Mouse (Mus musculus) lung, postnatal 0 days (tissue): ENCODE measurements around the gene Trpv3. TPM values are rescaled to one million over a fixed set of nuclear protein-coding genes. Genes with fewer than 3 reads are reported as not detected.

ENCODE experiments used
- ATAC-seq: fragments of 200-750 bp; cut with Nextera tagmentation; 2 replicates; pipeline ENCODE4 v1.8.0; 2017; ENCODE audit warnings: moderate library complexity
- DNase-seq: peaks from one replicate; pipeline ENCODE4 v3.0.0-alpha.2; 2016; ENCODE audit warnings: low spot score
- H3K27ac ChIP-seq: fragments of 300-500 bp; sonication (generic); 2 replicates; pipeline ENCODE4 v1.5.1; 2014; ENCODE audit warnings: antibody characterized with exemption, mild to moderate bottlenecking, low read length, mixed read lengths
- H3K27me3 ChIP-seq: fragments of 300-500 bp; sonication (generic); replicated peaks from 2 replicates; pipeline ENCODE4 v1.6.1; 2014; ENCODE audit warnings: low read length, mixed read lengths; ENCODE audit not compliant: insufficient read depth
- H3K36me3 ChIP-seq: fragments of 300-500 bp; sonication (generic); 2 replicates; pipeline ENCODE4 v1.6.1; 2014; ENCODE audit warnings: low read length, mixed read lengths; ENCODE audit not compliant: insufficient read depth
- H3K4me1 ChIP-seq: fragments of 300-500 bp; sonication (generic); 2 replicates; pipeline ENCODE4 v1.6.1; 2014; ENCODE audit warnings: antibody characterized with exemption, low read depth, low read length, mixed read lengths; ENCODE audit not compliant: insufficient read depth
- H3K4me2 ChIP-seq: fragments of 300-500 bp; sonication (generic); replicated peaks from 2 replicates; pipeline ENCODE4 v1.6.1; 2014; ENCODE audit warnings: low read depth, mild to moderate bottlenecking, low read length, moderate library complexity, mixed read lengths
- H3K4me3 ChIP-seq: fragments of 300-500 bp; sonication (generic); 2 replicates; pipeline ENCODE4 v1.5.1; 2014; ENCODE audit warnings: low read depth, low read length
- H3K9ac ChIP-seq: fragments of 300-500 bp; sonication (generic); replicated peaks from 2 replicates; pipeline ENCODE4 v1.6.1; 2014; ENCODE audit warnings: low read depth, mild to moderate bottlenecking
- H3K9me3 ChIP-seq: fragments of 300-500 bp; sonication (generic); 2 replicates; pipeline ENCODE4 v1.6.1; 2016; ENCODE audit warnings: low read length, mixed read lengths
- CTCF ChIP-seq: IDR thresholded peaks from 2 replicates; pipeline ENCODE4 v1.5.1; 2016; ENCODE audit warnings: antibody characterized with exemption, mild to moderate bottlenecking
- EP300 ChIP-seq: IDR thresholded peaks from 2 replicates; pipeline ENCODE4 v1.6.1; 2016; ENCODE audit warnings: antibody characterized with exemption, mild to moderate bottlenecking, control low read depth
- WGBS: fragments of 180-500 bp; shearing (Covaris S2); extraction: QIAGEN DNeasy Blood & Tissue Kit; methylation state at CpG from one replicate; pipeline ENCODE4 v1.1.7; 2014; 5-methylcytosine and 5-hydroxymethylcytosine counted together
- polyA plus RNA-seq: library from polyadenylated mRNA; unstranded; fragments of >200 nt; fragmentation: Nextera tagmentation; extraction: Ambion mirVana; gene quantifications from 2 replicates; pipeline ENCODE4 v1.2.1, GENCODE M21; 2015

The Trpv3 gene
- polyA plus RNA-seq, 1 experiment from 2014 or later: 0.11 TPM

GRCm38 (mm10) chr11:73230081-73230480 is 37.1 kb upstream of the Trpv3 start:
- Histone ChIP-seq H3K9ac (no peak overlapping the region), H3K27ac (no peak overlapping the region), H3K9me3 (no peaks in the 10 kb centered on the region), H3K4me2 (no peak overlapping the region), H3K27me3 (no peaks in the 10 kb centered on the region), H3K4me3 (no peak overlapping the region), H3K36me3 (no peaks in the 10 kb centered on the region), H3K4me1 (no peaks in the 10 kb centered on the region)
- ATAC-seq (no peak), DNase-seq (no peak)
- WGBS: 77% methylated on average over 5 of the region's 5 CpGs
- TF ChIP-seq EP300 (no peak), CTCF (no peak)

GRCm38 (mm10) chr11:73232513-73232912 is 34.7 kb upstream of the Trpv3 start:
- WGBS: 42% methylated on average over 2 of the region's 2 CpGs
- Histone ChIP-seq H3K27ac (no peak overlapping the region), H3K4me1 (no peaks in the 10 kb centered on the region), H3K9ac (no peak overlapping the region), H3K9me3 (no peaks in the 10 kb centered on the region), H3K36me3 (no peaks in the 10 kb centered on the region), H3K4me2 (no peak overlapping the region), H3K27me3 (no peaks in the 10 kb centered on the region), H3K4me3 (no peak overlapping the region)
- DNase-seq (no peak), ATAC-seq (no peak)
- TF ChIP-seq EP300 (no peak), CTCF (no peak)

- H3K27me3 ChIP-seq: no peaks in the 10 kb centered on the region
- WGBS: 83% methylated on average over 5 of the region's 5 CpGs
- no peaks in the 10 kb centered on the region for H3K4me1 ChIP-seq
- no peak within 1 kb of the TSS for H3K4me2 ChIP-seq
- no peak within 1 kb of the TSS for H3K9ac ChIP-seq
- no peak within 1 kb of the TSS for H3K4me3 ChIP-seq
- TF ChIP-seq CTCF: no peak
- no peak for TF ChIP-seq EP300
- no peaks in the 10 kb centered on the region for H3K36me3 ChIP-seq
- H3K9me3 ChIP-seq: no peaks in the 10 kb centered on the region
- no peak within 1 kb of the TSS for H3K27ac ChIP-seq
- DNase-seq: no peak
- ATAC-seq: no peak
Measured at GRCm38 (mm10) chr11:73233992-73234391, 33.2 kb upstream of the Trpv3 start, which contains the start of gene Trpv1. TSS of gene Trpv1 (plus strand) at chr11:73234292.

- no peaks in the 10 kb centered on the region for H3K27me3 ChIP-seq
Measured at GRCm38 (mm10) chr11:73235990-73236701, 31.0 kb upstream of the Trpv3 start.

GRCm38 (mm10) chr11:73236731-73237130 is 30.5 kb upstream of the Trpv3 start:
- TF ChIP-seq EP300 (no peak), CTCF (no peak)
- Histone ChIP-seq H3K36me3 (no peaks in the 10 kb centered on the region), H3K4me1 (no peaks in the 10 kb centered on the region), H3K9me3 (no peaks in the 10 kb centered on the region), H3K4me2 (no peak overlapping the region), H3K27me3 (no peaks in the 10 kb centered on the region), H3K9ac (no peak overlapping the region), H3K4me3 (no peak overlapping the region), H3K27ac (no peak overlapping the region)
- DNase-seq: peak; percentile 8
- WGBS: 52% methylated on average over 3 of the region's 3 CpGs
- ATAC-seq: no peak

More at GRCm38 (mm10) chr11:73235990-73236701, 31.0 kb upstream of the Trpv3 start:
- Histone ChIP-seq H3K4me1 (no peaks in the 10 kb centered on the region), H3K27ac (no peak overlapping the region), H3K36me3 (no peaks in the 10 kb centered on the region), H3K4me2 (no peak overlapping the region), H3K4me3 (no peak overlapping the region), H3K9ac (no peak overlapping the region), H3K9me3 (no peaks in the 10 kb centered on the region)
- DNase-seq (peak; percentile 71), ATAC-seq (peak; percentile 63)
- 17% methylated on average over 5 of the region's 5 CpGs for WGBS
- TF ChIP-seq CTCF (no peak), EP300 (no peak)

- H3K9me3 ChIP-seq: no peaks in the 10 kb centered on the region
- ATAC-seq (no peak), DNase-seq (no peak)
- no peak overlapping the region for H3K4me2 ChIP-seq
- no peak overlapping the region for H3K4me3 ChIP-seq
- no peak for TF ChIP-seq EP300
- TF ChIP-seq CTCF: no peak
- no peaks in the 10 kb centered on the region for H3K27me3 ChIP-seq
- WGBS: 75% methylated on average over 6 of the region's 6 CpGs
- no peak overlapping the region for H3K9ac ChIP-seq
- no peaks in the 10 kb centered on the region for H3K36me3 ChIP-seq
- no peak overlapping the region for H3K27ac ChIP-seq
- no peaks in the 10 kb centered on the region for H3K4me1 ChIP-seq
Measured at GRCm38 (mm10) chr11:73242199-73242598, 25.0 kb upstream of the Trpv3 start.
